Mouse (Mus musculus): ENCODE measurements around the gene Fkbp14. TPM values are rescaled to one million over a fixed set of nuclear protein-coding genes. Genes with fewer than 3 reads are reported as not detected.

Fkbp14 gene
- 4.0 and 11.2 TPM in 2 replicates for polyA plus RNA-seq (2012; rRNA removed; ENCODE audit: low replicate concordance)

GRCm38 (mm10) chr6:54597208-54597607 lies at the start of gene Fkbp14:
Gene Fkbp14 (minus strand): TSS chr6:54597308.

GRCm38 (mm10) chr6:54594469-54595329 lies 2.4 kb downstream of the Fkbp14 start, which contains the start of gene Plekha8:
Gene Plekha8 (plus strand): TSS chr6:54595111.

GRCm38 (mm10) chr6:54565665-54566545 lies 31.2 kb downstream of the Fkbp14 start, which contains the start of gene Scrn1:
Gene Scrn1 (minus strand): TSS chr6:54566489.

Other genes starting within 250 kb of the Fkbp14 start
- 0.57 and 1.7 TPM in 2 replicates for gene Wipf3, start 167.7 kb downstream of the Fkbp14 start, polyA plus RNA-seq (2012; rRNA removed; ENCODE audit: low replicate concordance)
- gene Scrn1, start 30.8 kb downstream of the Fkbp14 start, polyA plus RNA-seq (2012; rRNA removed; ENCODE audit: low replicate concordance): 2.2 and 3.3 TPM in 2 replicates
- gene Plekha8, start 2.2 kb downstream of the Fkbp14 start, polyA plus RNA-seq (2012; rRNA removed; ENCODE audit: low replicate concordance): 2.9 and 4.7 TPM in 2 replicates
- gene Mturn, start 84.3 kb upstream of the Fkbp14 start, polyA plus RNA-seq (2012; rRNA removed; ENCODE audit: low replicate concordance): 12.6 and 22.7 TPM in 2 replicates
- 16.2 and 16.4 TPM in 2 replicates for gene Znrf2, start 219.6 kb upstream of the Fkbp14 start, polyA plus RNA-seq (2012; rRNA removed; ENCODE audit: low replicate concordance)

All from mammary gland, adult 2 months (tissue).